25 mouse cellular contexts compared by ENCODE assay signal in the genomic region with DNA sequence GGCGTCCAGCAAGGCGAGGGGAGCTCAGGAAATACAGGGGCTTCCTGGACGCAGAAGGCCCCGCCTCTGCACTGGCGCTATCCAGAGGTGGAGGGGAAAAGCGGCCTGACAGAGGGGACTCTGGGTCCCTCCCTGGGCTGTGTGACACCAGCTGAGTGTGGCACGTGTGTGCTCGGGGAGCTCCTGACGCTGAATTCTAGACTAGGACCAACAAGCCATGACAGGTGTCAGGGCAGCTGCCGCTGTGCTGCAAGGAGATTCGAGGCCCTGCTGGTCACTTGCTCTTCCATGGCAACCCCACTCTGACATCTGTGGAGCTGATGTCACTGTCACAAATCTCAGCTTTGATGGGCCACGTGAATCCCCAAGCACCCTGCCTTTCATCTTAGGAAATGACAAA.
"Had no signal": no experiment of that assay in that cellular context is flagged by ENCODE, and none has a peak within 500 bp of the region (broad histone marks: within the 10 kb centered on the region; RNA-seq: fewer than 3 reads in every experiment).

No protein-coding gene starts in this region.

- H3K27ac ChIP-seq: heart, adult 2 months; heart, embryonic 13.5 days; heart, embryonic 15.5 days; hindbrain, embryonic 13.5 days; hindbrain, embryonic 15.5 days; kidney, embryonic 15.5 days; kidney, postnatal 0 days; limb, embryonic 12.5 days had no signal

- DNase-seq: gastrocnemius, postnatal 14 days; gastrocnemius, postnatal 36 days; heart, adult 11 months; heart, adult 2 months; heart, postnatal 14 days; heart, postnatal 36 days; kidney, adult 11 months; kidney, adult 2 months; kidney, adult 9 months; kidney, postnatal 14 days; kidney, postnatal 36 days; layer of hippocampus, adult 9-11 months; layer of hippocampus, postnatal 36 days; left cerebral cortex, postnatal 4 days; liver had no signal

- H3K27me3 ChIP-seq: heart, embryonic 15.5 days; hindbrain, embryonic 15.5 days had no signal

- H3K9me3 ChIP-seq: heart, embryonic 13.5 days; heart, embryonic 15.5 days; hindbrain, embryonic 13.5 days; hindbrain, embryonic 15.5 days; kidney, embryonic 15.5 days; limb, embryonic 12.5 days had no signal

- H3K4me3 ChIP-seq: heart, adult 2 months; heart, embryonic 13.5 days; heart, embryonic 15.5 days; hindbrain, embryonic 13.5 days; hindbrain, embryonic 15.5 days; kidney, embryonic 15.5 days; limb, embryonic 12.5 days had no signal

- H3K4me2 ChIP-seq: heart, embryonic 11.5 days; heart, embryonic 13.5 days; heart, embryonic 15.5 days; hindbrain, embryonic 13.5 days; hindbrain, embryonic 15.5 days; kidney, embryonic 15.5 days; limb, embryonic 12.5 days; liver, embryonic 11.5 days had no signal

- H3K9ac ChIP-seq: heart, embryonic 13.5 days; heart, embryonic 15.5 days; hindbrain, embryonic 13.5 days; hindbrain, embryonic 15.5 days; kidney, embryonic 15.5 days; limb, embryonic 12.5 days had no signal

- ATAC-seq: intestine, embryonic 16.5 days had no signal

- H3K4me1 ChIP-seq: heart, embryonic 13.5 days; heart, embryonic 15.5 days; kidney, embryonic 15.5 days; limb, embryonic 12.5 days had no signal

- H3K36me3 ChIP-seq: heart, embryonic 13.5 days; heart, embryonic 15.5 days; hindbrain, embryonic 13.5 days; hindbrain, embryonic 15.5 days; kidney, embryonic 15.5 days; limb, embryonic 12.5 days had no signal
